Mouse (Mus musculus): ENCODE results near the gene Map3k1. TPM values are rescaled to one million over a fixed set of nuclear protein-coding genes. Genes with fewer than 3 reads are reported as not detected.
A peak's percentile ranks its signal among the peaks of the same experiment; 100 is the strongest.
"Not testable (repeated sequence)": the region's sequence is repeated elsewhere in the genome, so short reads cannot be mapped to it uniquely, and the experiment has no call there.

Map3k1 gene
- polyA plus RNA-seq, 1 experiment from 2014 or later, result 17.9 TPM

DNA sequence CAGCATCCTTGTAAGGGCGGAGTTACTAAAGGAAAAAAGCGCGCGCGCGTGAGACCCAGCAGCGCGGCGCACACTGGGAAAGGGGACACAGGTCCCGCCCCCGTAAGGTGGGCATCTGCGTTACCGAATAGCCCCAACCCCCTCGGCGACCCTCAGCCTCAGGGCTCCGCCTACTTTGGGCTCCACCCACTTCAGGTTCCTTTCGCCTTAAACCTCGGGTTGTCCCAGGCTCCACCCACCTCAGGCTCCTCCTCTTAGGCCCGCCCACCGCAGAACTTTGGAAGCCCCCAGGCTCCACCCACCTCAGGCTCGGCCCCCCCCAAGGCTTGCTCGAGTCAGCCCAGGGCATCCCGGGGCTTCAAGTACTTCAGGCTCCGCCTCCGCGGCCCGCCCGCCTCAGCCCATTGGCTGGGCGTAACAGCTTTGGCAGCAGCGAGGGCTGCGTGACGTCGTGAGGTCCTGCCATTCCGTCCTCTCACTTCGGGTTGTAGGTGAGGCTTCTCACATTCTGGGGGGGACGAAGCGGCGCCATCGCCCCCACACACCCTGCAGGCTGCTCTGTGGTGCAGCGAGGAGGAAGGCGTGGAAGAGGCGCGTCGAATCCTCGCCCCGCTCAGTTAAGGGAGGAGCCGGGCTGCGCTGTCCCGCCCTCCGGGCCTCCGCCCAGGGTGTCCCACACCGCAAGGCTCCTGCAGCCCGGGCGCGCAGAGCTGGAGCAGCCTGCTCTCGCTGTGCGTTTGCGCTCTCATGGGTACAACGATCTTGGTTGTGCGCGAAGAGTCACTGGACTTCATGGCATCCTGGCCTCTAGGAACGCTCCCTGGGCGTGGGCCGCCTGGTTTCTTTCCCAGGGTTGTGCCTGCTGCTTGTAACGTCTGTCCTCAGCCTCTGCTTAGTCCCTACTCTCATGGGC lies 83.4 kb downstream of the Map3k1 start:
- H3K27ac ChIP-seq, result peak overlapping the region; percentile 74
- H3K4me2 ChIP-seq (replicated peaks), result peak overlapping the region; percentile 79
- no peaks in the 10 kb centered on the region; the same call in 1 of the 2 replicates for H3K4me1 ChIP-seq
- under 1% methylated on average over 64 of the region's 65 CpGs for WGBS
- H3K36me3 ChIP-seq, result no peaks in the 10 kb centered on the region
- H3K9ac ChIP-seq, result peak overlapping the region; percentile 60
- H3K27me3 ChIP-seq, result no peaks in the 10 kb centered on the region
- peak; percentile 99 for ATAC-seq (ENCODE audit: insufficient number of reproducible peaks, insufficient read depth, low FRiP score, low TSS enrichment)
- peaks cover 4% of the 10 kb centered on the region; the same call in 1 of the 2 replicates for H3K9me3 ChIP-seq
- H3K4me3 ChIP-seq, result peak overlapping the region; percentile 48

DNA sequence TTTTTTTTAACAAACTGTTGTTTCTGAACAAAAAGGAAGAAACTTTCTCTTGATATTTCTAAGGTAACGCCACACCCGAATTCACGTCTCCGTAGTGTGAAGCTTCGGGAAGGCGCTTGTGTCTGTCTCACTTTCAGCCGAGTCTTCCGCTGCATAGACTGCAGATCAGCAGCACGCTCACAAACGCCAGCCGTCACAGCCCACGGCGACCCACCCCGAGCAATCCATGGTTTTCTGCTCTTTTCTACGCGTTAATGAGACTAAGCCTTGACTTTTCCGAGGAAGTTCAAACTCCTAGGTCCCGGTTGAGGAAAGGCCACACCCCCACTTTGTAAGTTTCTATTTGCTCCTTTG lies 84.0 kb downstream of the Map3k1 start:
- Histone ChIP-seq H3K9ac (peak overlapping the region; percentile 48), H3K9me3 (peaks cover 4% of the 10 kb centered on the region; the same call in 1 of the 2 replicates), H3K4me3 (peak overlapping the region; percentile 48), H3K27ac (peak overlapping the region; percentile 74), H3K36me3 (0 out of 2 replicates have a peak, but pooled peaks cover under 1% of the 10 kb centered on the region), H3K4me1 (no peaks in the 10 kb centered on the region; the same call in 1 of the 2 replicates), H3K4me2 (replicated peaks) (peak overlapping the region; percentile 79), H3K27me3 (no peaks in the 10 kb centered on the region)
- ATAC-seq (ENCODE audit: insufficient number of reproducible peaks, insufficient read depth, low FRiP score, low TSS enrichment), result no peak
- WGBS, result under 1% methylated on average over 18 of the region's 18 CpGs

- Histone ChIP-seq H3K9ac (no peak overlapping the region), H3K27ac (no peak overlapping the region), H3K27me3 (no peaks in the 10 kb centered on the region), H3K4me1 (no peaks in the 10 kb centered on the region), H3K4me3 (no peak overlapping the region), H3K36me3 (peaks cover 21% of the 10 kb centered on the region), H3K4me2 (replicated peaks) (no peak overlapping the region), H3K9me3 (no peaks in the 10 kb centered on the region)
- ATAC-seq (ENCODE audit: insufficient number of reproducible peaks, insufficient read depth, low FRiP score, low TSS enrichment), result no peak
- 69% methylated on average over 9 of the region's 9 CpGs for WGBS
Observed at GRCm38 (mm10) chr13:111719726-111720125, 89.1 kb downstream of the Map3k1 start.

GRCm38 (mm10) chr13:111710531-111710930 lies 98.3 kb downstream of the Map3k1 start:
- no peaks in the 10 kb centered on the region for H3K4me1 ChIP-seq
- H3K9me3 ChIP-seq, result no peaks in the 10 kb centered on the region
- H3K4me3 ChIP-seq, result no peak overlapping the region
- no peaks in the 10 kb centered on the region for H3K27me3 ChIP-seq
- peaks cover 91% of the 10 kb centered on the region for H3K36me3 ChIP-seq
- no peak for ATAC-seq (ENCODE audit: insufficient number of reproducible peaks, insufficient read depth, low FRiP score, low TSS enrichment)
- H3K9ac ChIP-seq, result no peak overlapping the region
- no peak overlapping the region for H3K27ac ChIP-seq
- WGBS, result 92% methylated on average over 4 of the region's 4 CpGs
- no peak overlapping the region for H3K4me2 ChIP-seq (replicated peaks)

GRCm38 (mm10) chr13:111703952-111704351 lies 104.8 kb downstream of the Map3k1 start:
- ATAC-seq (ENCODE audit: insufficient number of reproducible peaks, insufficient read depth, low FRiP score, low TSS enrichment); H3K27me3 ChIP-seq; H3K9ac ChIP-seq; H3K4me3 ChIP-seq; H3K27ac ChIP-seq; H3K9me3 ChIP-seq; H3K4me1 ChIP-seq; H3K4me2 ChIP-seq (replicated peaks): not testable (repeated sequence)
- 90% methylated on average over 4 of the region's 4 CpGs for WGBS
- peaks cover 68% of the 10 kb centered on the region for H3K36me3 ChIP-seq

DNA sequence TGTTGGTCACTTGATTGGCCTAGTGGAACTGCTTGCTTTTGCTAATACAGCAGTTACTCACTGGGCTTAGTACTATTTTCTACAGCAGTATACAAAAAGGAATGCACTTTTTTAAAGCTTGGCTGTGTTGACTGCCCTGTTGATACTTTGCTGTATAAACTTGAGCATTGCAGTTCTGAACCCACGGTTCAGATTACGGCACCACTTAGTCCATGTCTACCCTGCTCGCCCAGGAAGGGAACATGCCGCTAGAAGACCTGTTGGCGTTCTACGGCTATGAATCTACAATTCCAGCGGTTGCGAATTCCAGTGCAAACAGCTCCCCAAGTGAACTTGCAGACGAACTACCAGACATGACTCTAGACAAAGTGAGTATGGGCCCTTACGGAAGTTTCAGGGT lies 105.4 kb downstream of the Map3k1 start:
- no peak for ATAC-seq (ENCODE audit: insufficient number of reproducible peaks, insufficient read depth, low FRiP score, low TSS enrichment)
- no peak overlapping the region for H3K27ac ChIP-seq
- no peak overlapping the region for H3K9ac ChIP-seq
- no peak overlapping the region for H3K4me3 ChIP-seq
- no peak overlapping the region for H3K4me2 ChIP-seq (replicated peaks)
- 95% methylated on average over 10 of the region's 10 CpGs for WGBS
- H3K9me3 ChIP-seq, result no peaks in the 10 kb centered on the region
- peaks cover 64% of the 10 kb centered on the region for H3K36me3 ChIP-seq
- no peaks in the 10 kb centered on the region for H3K27me3 ChIP-seq
- H3K4me1 ChIP-seq, result no peaks in the 10 kb centered on the region

Other genes starting within 250 kb of the Map3k1 start
- gene Gm10198, start 216.2 kb downstream of the Map3k1 start, polyA plus RNA-seq (2016; fragmentation: Nextera tagmentation; extraction: Ambion mirVana), result not detected in 2 replicates
- 24.9 and 28.3 TPM in 2 replicates for gene Mier3, start 128.0 kb downstream of the Map3k1 start, polyA plus RNA-seq (2016; fragmentation: Nextera tagmentation; extraction: Ambion mirVana)

Measured in embryonic facial prominence, embryonic 12.5 days (tissue).